Mouse (Mus musculus): Measurements from ENCODE around the gene Cox8a. TPM values are rescaled to one million over a fixed set of nuclear protein-coding genes. Genes with fewer than 3 reads are reported as not detected.

Gene Cox8a
- polyA plus RNA-seq, 1 experiment from 2014 or later, result 921 TPM

GRCm38 (mm10) chr19:7257881-7258280 is 40.5 kb upstream of the Cox8a start:
- 81% methylated on average over 5 of the region's 5 CpGs for WGBS
- H3K27me3 ChIP-seq (ENCODE audit: control insufficient read depth, insufficient read depth, low read length), result no peaks in the 10 kb centered on the region
- no peak for ATAC-seq (ENCODE audit: low FRiP score, low TSS enrichment)
- H3K27ac ChIP-seq (replicated peaks; ENCODE audit: low read depth, low read length), result no peak overlapping the region
- no peaks in the 10 kb centered on the region for H3K9me3 ChIP-seq (ENCODE audit: control insufficient read depth, low read length)
- H3K36me3 ChIP-seq (ENCODE audit: control insufficient read depth, insufficient read depth, low read length), result no peaks in the 10 kb centered on the region
- H3K9ac ChIP-seq (replicated peaks; ENCODE audit: low read length), result no peak overlapping the region
- H3K4me2 ChIP-seq (ENCODE audit: low read length), result no peak overlapping the region
- no peak for DNase-seq
- H3K4me1 ChIP-seq (ENCODE audit: control insufficient read depth, insufficient read depth, low read length), result no peaks in the 10 kb centered on the region
- H3K4me3 ChIP-seq (replicated peaks; ENCODE audit: low read depth, low read length), result no peak overlapping the region

GRCm38 (mm10) chr19:7246021-7246420 is 28.6 kb upstream of the Cox8a start:
- no peak for DNase-seq
- Histone ChIP-seq H3K9ac (replicated peaks; ENCODE audit: low read length) (no peak overlapping the region), H3K9me3 (ENCODE audit: control insufficient read depth, low read length) (no peaks in the 10 kb centered on the region), H3K4me3 (replicated peaks; ENCODE audit: low read depth, low read length) (no peak overlapping the region), H3K4me1 (ENCODE audit: control insufficient read depth, insufficient read depth, low read length) (no peaks in the 10 kb centered on the region), H3K27ac (replicated peaks; ENCODE audit: low read depth, low read length) (no peak overlapping the region), H3K36me3 (ENCODE audit: control insufficient read depth, insufficient read depth, low read length) (no peaks in the 10 kb centered on the region), H3K27me3 (ENCODE audit: control insufficient read depth, insufficient read depth, low read length) (no peaks in the 10 kb centered on the region), H3K4me2 (ENCODE audit: low read length) (no peak overlapping the region)
- WGBS, result 85% methylated on average over 3 of the region's 3 CpGs
- ATAC-seq (ENCODE audit: low FRiP score, low TSS enrichment), result no peak

DNA sequence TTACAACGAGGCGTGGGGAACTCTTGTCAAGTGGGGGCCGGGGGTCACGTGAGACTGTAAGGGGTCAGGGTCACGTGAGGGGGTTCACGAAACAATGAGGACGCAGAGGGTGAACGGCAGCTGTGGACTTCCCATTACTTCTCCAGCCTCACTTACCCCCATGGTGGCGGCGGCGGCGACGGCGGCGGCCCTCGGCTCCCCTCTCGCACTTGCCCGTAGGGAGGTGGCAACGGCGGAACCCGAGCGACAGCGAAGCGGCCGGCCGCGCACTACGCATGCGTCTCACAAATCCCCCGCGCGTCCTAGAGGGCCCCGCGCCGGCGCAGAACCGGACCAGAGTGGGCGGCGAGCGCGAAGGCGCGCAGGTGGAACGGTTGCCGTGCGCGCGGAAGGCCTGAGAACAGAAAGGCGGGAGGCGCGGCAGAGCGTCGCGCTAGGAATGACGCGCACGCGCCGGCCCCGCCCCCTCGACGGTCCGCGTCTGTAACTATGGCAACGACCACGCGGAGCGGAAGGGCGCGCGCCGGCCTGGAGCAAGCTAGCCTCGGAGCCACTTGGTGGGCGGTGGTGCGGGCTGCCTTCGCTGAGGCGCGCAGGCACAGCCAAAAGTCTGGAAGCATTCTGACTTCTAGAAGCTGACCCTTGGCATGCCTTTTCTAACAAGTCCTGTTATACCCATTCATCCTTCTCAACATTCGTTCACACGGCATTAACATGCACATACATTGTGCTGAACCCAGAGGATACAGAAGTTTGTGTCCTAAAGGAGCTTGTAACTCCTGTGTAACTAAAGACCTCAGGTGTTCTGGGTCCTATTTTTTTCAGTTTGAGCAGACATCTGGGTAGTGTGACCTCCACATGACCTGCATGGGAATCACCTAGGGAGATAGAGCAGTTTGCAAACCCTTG is 23.6 kb upstream of the Cox8a start, which contains the start of gene Naa40:
Gene Naa40, minus strand, starts transcription at position 402 of the 909 bp plus-strand sequence.
- Histone ChIP-seq H3K4me3 (replicated peaks; ENCODE audit: low read depth, low read length) (peak within 1 kb of the TSS; percentile 62), H3K9ac (replicated peaks; ENCODE audit: low read length) (peak within 1 kb of the TSS; percentile 69), H3K4me1 (ENCODE audit: control insufficient read depth, insufficient read depth, low read length) (peaks cover 8% of the 10 kb centered on the region; the same call in 1 of the 2 replicates), H3K36me3 (ENCODE audit: control insufficient read depth, insufficient read depth, low read length) (0 out of 2 replicates have a peak, but pooled peaks cover 6% of the 10 kb centered on the region), H3K27me3 (ENCODE audit: control insufficient read depth, insufficient read depth, low read length) (no peaks in the 10 kb centered on the region), H3K9me3 (ENCODE audit: control insufficient read depth, low read length) (no peaks in the 10 kb centered on the region), H3K4me2 (ENCODE audit: low read length) (peak within 1 kb of the TSS; percentile 92), H3K27ac (replicated peaks; ENCODE audit: low read depth, low read length) (peak within 1 kb of the TSS; percentile 78)
- ATAC-seq (ENCODE audit: low FRiP score, low TSS enrichment) (peak; percentile 94), DNase-seq (peak; percentile 99)
- WGBS, result under 1% methylated on average over 80 of the region's 80 CpGs

DNA sequence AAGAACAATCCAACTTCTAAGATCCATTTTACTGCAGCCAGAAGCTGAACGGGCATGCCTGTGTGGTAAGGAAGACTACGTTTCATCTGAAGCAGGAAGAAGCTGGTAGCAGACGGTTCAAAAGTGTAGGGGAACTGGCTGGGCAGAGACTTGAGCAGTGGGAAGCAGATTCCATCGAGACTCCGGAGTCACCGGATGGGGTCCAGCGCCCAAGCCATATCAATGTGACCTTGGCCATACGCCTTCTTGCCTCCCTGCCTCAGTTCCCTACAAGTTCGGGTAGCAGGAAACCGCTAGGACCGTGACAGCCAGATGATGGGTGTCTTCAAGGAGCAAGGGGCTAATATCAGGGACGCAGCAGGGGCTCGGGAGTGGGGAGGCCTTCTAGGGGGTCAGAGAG is 22.9 kb upstream of the Cox8a start:
- ATAC-seq (ENCODE audit: low FRiP score, low TSS enrichment), result 0 out of 2 replicates have a peak, but pooled peaks have one; percentile 1
- peak overlapping the region; percentile 78 for H3K27ac ChIP-seq (replicated peaks; ENCODE audit: low read depth, low read length)

GRCm38 (mm10) chr19:7239574-7239973 is 22.2 kb upstream of the Cox8a start:
- peaks cover 8% of the 10 kb centered on the region; the same call in 1 of the 2 replicates for H3K4me1 ChIP-seq (ENCODE audit: control insufficient read depth, insufficient read depth, low read length)
- ATAC-seq (ENCODE audit: low FRiP score, low TSS enrichment) (no peak), DNase-seq (no peak)
- H3K9ac ChIP-seq (replicated peaks; ENCODE audit: low read length), result peak overlapping the region; percentile 69; the same call in 1 of the 2 replicates
- H3K36me3 ChIP-seq (ENCODE audit: control insufficient read depth, insufficient read depth, low read length), result 0 out of 2 replicates have a peak, but pooled peaks cover 6% of the 10 kb centered on the region
- H3K27ac ChIP-seq (replicated peaks; ENCODE audit: low read depth, low read length), result no peak overlapping the region
- H3K27me3 ChIP-seq (ENCODE audit: control insufficient read depth, insufficient read depth, low read length), result no peaks in the 10 kb centered on the region
- H3K9me3 ChIP-seq (ENCODE audit: control insufficient read depth, low read length), result no peaks in the 10 kb centered on the region
- 86% methylated on average over 3 of the region's 3 CpGs for WGBS
- H3K4me2 ChIP-seq (ENCODE audit: low read length), result peak overlapping the region; percentile 92
- peak overlapping the region; percentile 62 for H3K4me3 ChIP-seq (replicated peaks; ENCODE audit: low read depth, low read length)

More for the DNA sequence above, 22.9 kb upstream of the Cox8a start:
- Histone ChIP-seq H3K9me3 (ENCODE audit: control insufficient read depth, low read length) (no peaks in the 10 kb centered on the region), H3K36me3 (ENCODE audit: control insufficient read depth, insufficient read depth, low read length) (0 out of 2 replicates have a peak, but pooled peaks cover 6% of the 10 kb centered on the region), H3K9ac (replicated peaks; ENCODE audit: low read length) (peak overlapping the region; percentile 69), H3K4me1 (ENCODE audit: control insufficient read depth, insufficient read depth, low read length) (peaks cover 8% of the 10 kb centered on the region; the same call in 1 of the 2 replicates), H3K27me3 (ENCODE audit: control insufficient read depth, insufficient read depth, low read length) (no peaks in the 10 kb centered on the region), H3K4me3 (replicated peaks; ENCODE audit: low read depth, low read length) (peak overlapping the region; percentile 62), H3K4me2 (ENCODE audit: low read length) (peak overlapping the region; percentile 92)
- WGBS, result 3% methylated on average over 13 of the region's 13 CpGs
- DNase-seq, result peak; percentile 15

DNA sequence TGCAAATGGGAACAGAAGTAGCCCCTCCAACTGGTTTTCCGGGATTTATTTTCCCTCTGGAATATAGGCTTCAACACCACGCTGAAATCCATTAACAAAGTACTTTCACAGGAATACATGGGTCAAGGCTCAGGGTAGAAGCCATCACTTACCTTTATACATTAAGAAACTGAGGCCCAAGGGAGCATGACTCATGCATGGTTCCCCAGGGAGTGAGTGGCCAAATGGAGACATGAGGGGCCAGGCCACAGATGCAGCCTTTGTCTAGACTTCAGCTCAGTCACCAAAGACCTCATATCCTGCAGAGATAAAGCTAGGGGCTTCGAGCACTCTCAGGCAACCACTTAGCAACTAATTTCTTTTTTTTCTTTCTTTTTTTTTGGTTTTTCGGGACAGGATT is 19.3 kb upstream of the Cox8a start:
- no peaks in the 10 kb centered on the region for H3K9me3 ChIP-seq (ENCODE audit: control insufficient read depth, low read length)
- no peak overlapping the region for H3K4me3 ChIP-seq (replicated peaks; ENCODE audit: low read depth, low read length)
- no peaks in the 10 kb centered on the region for H3K27me3 ChIP-seq (ENCODE audit: control insufficient read depth, insufficient read depth, low read length)
- H3K9ac ChIP-seq (replicated peaks; ENCODE audit: low read length), result no peak overlapping the region
- DNase-seq (no peak), ATAC-seq (ENCODE audit: low FRiP score, low TSS enrichment) (no peak)
- no peak overlapping the region for H3K4me2 ChIP-seq (ENCODE audit: low read length)
- H3K36me3 ChIP-seq (ENCODE audit: control insufficient read depth, insufficient read depth, low read length), result peaks cover 27% of the 10 kb centered on the region
- 91% methylated on average over 4 of the region's 4 CpGs for WGBS
- H3K27ac ChIP-seq (replicated peaks; ENCODE audit: low read depth, low read length), result no peak overlapping the region
- peaks cover 8% of the 10 kb centered on the region; the same call in 1 of the 2 replicates for H3K4me1 ChIP-seq (ENCODE audit: control insufficient read depth, insufficient read depth, low read length)

DNA sequence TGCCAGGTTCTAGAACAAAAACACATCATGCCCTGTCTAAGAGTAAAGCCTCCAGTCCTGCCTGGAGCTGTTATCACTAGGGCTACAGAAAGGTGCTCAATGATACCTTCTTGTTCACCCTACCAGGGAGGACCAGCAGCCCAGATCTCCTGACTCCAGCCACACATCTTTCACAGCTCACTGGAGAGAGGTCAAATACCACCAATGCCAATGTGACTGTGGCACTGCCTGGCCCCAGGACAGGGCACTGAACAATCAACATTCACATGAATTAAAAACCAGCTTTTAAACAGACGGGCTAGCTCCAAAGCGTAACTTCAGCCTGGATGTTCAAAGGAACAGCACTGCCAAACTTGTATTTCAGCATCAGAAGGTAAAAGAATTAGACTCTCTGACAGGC is 18.6 kb upstream of the Cox8a start:
- ATAC-seq (ENCODE audit: low FRiP score, low TSS enrichment) (no peak), DNase-seq (no peak)
- no peak overlapping the region for H3K27ac ChIP-seq (replicated peaks; ENCODE audit: low read depth, low read length)

DNA sequence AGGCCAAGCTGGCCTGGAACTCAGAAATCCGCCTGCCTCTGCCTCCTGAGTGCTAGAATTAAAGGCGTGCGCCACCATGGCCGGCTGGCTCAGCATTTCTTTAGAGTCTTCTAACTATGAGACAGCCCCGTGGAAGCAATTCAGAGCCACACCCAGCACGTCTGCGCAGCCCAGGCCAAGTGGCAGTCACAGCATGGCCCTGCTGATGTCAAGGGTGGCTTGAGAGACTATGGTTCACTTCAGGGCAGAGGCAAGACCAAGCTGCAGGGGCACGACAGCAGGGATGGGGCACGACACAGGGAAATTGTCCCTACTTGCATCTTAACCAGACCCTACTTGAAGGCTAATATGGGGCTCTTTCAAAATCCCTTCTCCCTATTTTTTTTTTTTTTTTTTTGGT is 18.0 kb upstream of the Cox8a start:
- ATAC-seq (ENCODE audit: low FRiP score, low TSS enrichment) (no peak), DNase-seq (no peak)
- Histone ChIP-seq H3K9ac (replicated peaks; ENCODE audit: low read length) (no peak overlapping the region), H3K27ac (replicated peaks; ENCODE audit: low read depth, low read length) (no peak overlapping the region), H3K36me3 (ENCODE audit: control insufficient read depth, insufficient read depth, low read length) (peaks cover 38% of the 10 kb centered on the region), H3K4me1 (ENCODE audit: control insufficient read depth, insufficient read depth, low read length) (peaks cover 8% of the 10 kb centered on the region; the same call in 1 of the 2 replicates), H3K9me3 (ENCODE audit: control insufficient read depth, low read length) (no peaks in the 10 kb centered on the region), H3K4me2 (ENCODE audit: low read length) (no peak overlapping the region), H3K27me3 (ENCODE audit: control insufficient read depth, insufficient read depth, low read length) (no peaks in the 10 kb centered on the region), H3K4me3 (replicated peaks; ENCODE audit: low read depth, low read length) (no peak overlapping the region)
- WGBS, result 92% methylated on average over 9 of the region's 9 CpGs

More for the DNA sequence above, 18.6 kb upstream of the Cox8a start:
- Histone ChIP-seq H3K27me3 (ENCODE audit: control insufficient read depth, insufficient read depth, low read length) (no peaks in the 10 kb centered on the region), H3K9ac (replicated peaks; ENCODE audit: low read length) (no peak overlapping the region), H3K4me3 (replicated peaks; ENCODE audit: low read depth, low read length) (no peak overlapping the region), H3K4me1 (ENCODE audit: control insufficient read depth, insufficient read depth, low read length) (peaks cover 8% of the 10 kb centered on the region; the same call in 1 of the 2 replicates), H3K36me3 (ENCODE audit: control insufficient read depth, insufficient read depth, low read length) (peaks cover 34% of the 10 kb centered on the region), H3K4me2 (ENCODE audit: low read length) (no peak overlapping the region), H3K9me3 (ENCODE audit: control insufficient read depth, low read length) (no peaks in the 10 kb centered on the region)
- WGBS, result 92% methylated on average over 2 of the region's 2 CpGs
